Mouse (Mus musculus) ES-Bruce4 (cell line): ENCODE measurements around the gene Adgrg1.

ENCODE experiments used
- CTCF ChIP-seq: IDR thresholded peaks from one replicate; pipeline ENCODE4 v1.8.1; 2011; ENCODE audit warnings: low read depth, low read length
- EP300 ChIP-seq: IDR thresholded peaks from 2 replicates; pipeline ENCODE4 v1.6.1; 2011; ENCODE audit warnings: low read depth, low read length; ENCODE audit not compliant: insufficient read depth
- POLR2A ChIP-seq: IDR thresholded peaks from one replicate; pipeline ENCODE4 v1.8.1; 2011; ENCODE audit warnings: low read length; ENCODE audit not compliant: insufficient read depth

GRCm38 (mm10) chr8:95044811-95045210 lies 70.3 kb downstream of the Adgrg1 start:
- TF ChIP-seq EP300 (no peak), CTCF (no peak), POLR2A (no peak)
